Mouse (Mus musculus) intestine, embryonic 14.5 days (tissue): ENCODE measurements around the gene B4galt1. TPM values are rescaled to one million over a fixed set of nuclear protein-coding genes. Genes with fewer than 3 reads are reported as not detected.

Experiments used
- ATAC-seq: fragments of 200-750 bp; cut with Nextera tagmentation; replicated peaks from 2 replicates; pipeline ENCODE4 v1.8.0; 2017; ENCODE audit warnings: low read depth, moderate number of reproducible peaks, moderate TSS enrichment, moderate library complexity; ENCODE audit not compliant: low FRiP score, low TSS enrichment
- DNase-seq: peaks from one replicate; pipeline ENCODE4 v3.0.0-alpha.2; 2018; ENCODE audit warnings: low spot score
- H3K27ac ChIP-seq: fragments of 300-500 bp; sonication (generic); 2 replicates; pipeline ENCODE4 v1.5.1; 2014; ENCODE audit warnings: low read depth, mild to moderate bottlenecking, control low read depth
- H3K27me3 ChIP-seq: fragments of 300-500 bp; sonication (generic); replicated peaks from 2 replicates; pipeline ENCODE4 v1.6.1; 2014; ENCODE audit warnings: low read length, control low read depth; ENCODE audit not compliant: control insufficient read depth, insufficient read depth
- H3K36me3 ChIP-seq: fragments of 300-500 bp; sonication (generic); 2 replicates; pipeline ENCODE4 v1.6.1; 2014; ENCODE audit warnings: low read length, control low read depth; ENCODE audit not compliant: control insufficient read depth, insufficient read depth
- H3K4me1 ChIP-seq: fragments of 300-500 bp; sonication (generic); replicated peaks from 2 replicates; pipeline ENCODE4 v1.6.1; 2014; ENCODE audit warnings: low read length, control low read depth, mixed read lengths; ENCODE audit not compliant: control insufficient read depth, insufficient read depth
- H3K4me2 ChIP-seq: fragments of 300-500 bp; sonication (generic); 2 replicates; pipeline ENCODE4 v1.6.1; 2014; ENCODE audit warnings: low read length
- H3K4me3 ChIP-seq: fragments of 300-500 bp; sonication (generic); 2 replicates; pipeline ENCODE4 v1.5.1; 2014; ENCODE audit warnings: low read depth, low read length, control low read depth, mixed read lengths
- H3K9ac ChIP-seq: fragments of 300-500 bp; sonication (generic); 2 replicates; pipeline ENCODE4 v1.6.1; 2014; ENCODE audit warnings: mild to moderate bottlenecking, low read length
- H3K9me3 ChIP-seq: fragments of 300-500 bp; sonication (generic); 2 replicates; pipeline ENCODE4 v1.6.1; 2016; ENCODE audit warnings: low read length, control low read depth; ENCODE audit not compliant: control insufficient read depth
- WGBS: fragments of 180-500 bp; shearing (Covaris S2); extraction: QIAGEN DNeasy Blood & Tissue Kit; methylation state at CpG from one replicate; pipeline ENCODE4 v1.1.7; 2014; 5-methylcytosine and 5-hydroxymethylcytosine counted together
- polyA plus RNA-seq: library from polyadenylated mRNA; unstranded; fragments of >200 nt; fragmentation: Nextera tagmentation; extraction: Ambion mirVana; gene quantifications from 2 replicates; pipeline ENCODE4 v1.2.1, GENCODE M21; 2014

B4galt1 gene
- polyA plus RNA-seq, 1 experiment from 2014 or later = 36.7 TPM

GRCm38 (mm10) chr4:40851031-40851762 is 2.6 kb downstream of the B4galt1 start:
- Histone ChIP-seq H3K4me3 (peak overlapping the region; percentile 72), H3K27ac (peak overlapping the region; percentile 91; the same call in 1 of the 2 replicates), H3K9me3 (no peaks in the 10 kb centered on the region), H3K36me3 (no peaks in the 10 kb centered on the region), H3K4me1 (peaks cover 49% of the 10 kb centered on the region), H3K4me2 (peak overlapping the region; percentile 86), H3K27me3 (no peaks in the 10 kb centered on the region), H3K9ac (peak overlapping the region; percentile 86)
- DNase-seq (no peak), ATAC-seq (no peak)
- WGBS = 72% methylated on average over 6 of the region's 6 CpGs

- H3K27ac ChIP-seq = no peak overlapping the region
- 47% methylated on average over 5 of the region's 5 CpGs for WGBS
- H3K4me1 ChIP-seq = peaks cover 55% of the 10 kb centered on the region
- DNase-seq (no peak), ATAC-seq (no peak)
- no peaks in the 10 kb centered on the region for H3K27me3 ChIP-seq
- H3K36me3 ChIP-seq = no peaks in the 10 kb centered on the region
- no peak overlapping the region for H3K9ac ChIP-seq
- no peaks in the 10 kb centered on the region for H3K9me3 ChIP-seq
- peak overlapping the region; percentile 86 for H3K4me2 ChIP-seq
- 0 out of 2 replicates have a peak overlapping the region, but pooled peaks have one; percentile 10 for H3K4me3 ChIP-seq
Observed at GRCm38 (mm10) chr4:40850582-40850981, 3.2 kb downstream of the B4galt1 start.

- ATAC-seq = no peak
- H3K4me1 ChIP-seq = peaks cover 59% of the 10 kb centered on the region
Observed at GRCm38 (mm10) chr4:40849518-40849917, 4.3 kb downstream of the B4galt1 start.

GRCm38 (mm10) chr4:40848246-40848645 is 5.6 kb downstream of the B4galt1 start:
- no peak for DNase-seq
- H3K27ac ChIP-seq = no peak overlapping the region
- no peaks in the 10 kb centered on the region for H3K36me3 ChIP-seq
- no peak overlapping the region for H3K4me3 ChIP-seq
- no peaks in the 10 kb centered on the region for H3K27me3 ChIP-seq
- peaks cover 71% of the 10 kb centered on the region for H3K4me1 ChIP-seq
- no peaks in the 10 kb centered on the region for H3K9me3 ChIP-seq
- no peak overlapping the region for H3K9ac ChIP-seq
- WGBS = 91% methylated on average over 8 of the region's 8 CpGs
- ATAC-seq = no peak
- no peak overlapping the region for H3K4me2 ChIP-seq

More at GRCm38 (mm10) chr4:40849518-40849917, 4.3 kb downstream of the B4galt1 start:
- H3K27ac ChIP-seq = no peak overlapping the region
- WGBS = 78% methylated on average over 3 of the region's 3 CpGs
- no peaks in the 10 kb centered on the region for H3K9me3 ChIP-seq
- no peak for DNase-seq
- no peaks in the 10 kb centered on the region for H3K27me3 ChIP-seq
- H3K36me3 ChIP-seq = no peaks in the 10 kb centered on the region
- H3K4me3 ChIP-seq = no peak overlapping the region
- H3K4me2 ChIP-seq = no peak overlapping the region
- no peak overlapping the region for H3K9ac ChIP-seq

GRCm38 (mm10) chr4:40847160-40847559 is 6.6 kb downstream of the B4galt1 start:
- peaks cover 70% of the 10 kb centered on the region for H3K4me1 ChIP-seq
- no peak for ATAC-seq

GRCm38 (mm10) chr4:40846143-40846931 is 7.5 kb downstream of the B4galt1 start:
- H3K4me3 ChIP-seq = no peak overlapping the region
- H3K9me3 ChIP-seq = no peaks in the 10 kb centered on the region
- peak overlapping the region; percentile 36 for H3K27ac ChIP-seq
- no peaks in the 10 kb centered on the region for H3K27me3 ChIP-seq
- H3K9ac ChIP-seq = no peak overlapping the region
- ATAC-seq (peak; percentile 48), DNase-seq (no peak)
- H3K36me3 ChIP-seq = no peaks in the 10 kb centered on the region
- peaks cover 62% of the 10 kb centered on the region for H3K4me1 ChIP-seq
- 63% methylated on average over 7 of the region's 7 CpGs for WGBS
- H3K4me2 ChIP-seq = no peak overlapping the region

More at GRCm38 (mm10) chr4:40847160-40847559, 6.6 kb downstream of the B4galt1 start:
- Histone ChIP-seq H3K27ac (no peak overlapping the region), H3K27me3 (no peaks in the 10 kb centered on the region), H3K9me3 (no peaks in the 10 kb centered on the region), H3K9ac (no peak overlapping the region), H3K36me3 (no peaks in the 10 kb centered on the region), H3K4me3 (no peak overlapping the region), H3K4me2 (no peak overlapping the region)
- WGBS = 78% methylated on average over 4 of the region's 4 CpGs
- DNase-seq = no peak

GRCm38 (mm10) chr4:40844811-40845751 is 8.7 kb downstream of the B4galt1 start:
- ATAC-seq (no peak), DNase-seq (no peak)
- Histone ChIP-seq H3K27me3 (no peaks in the 10 kb centered on the region), H3K4me2 (no peak overlapping the region), H3K36me3 (no peaks in the 10 kb centered on the region), H3K9me3 (no peaks in the 10 kb centered on the region), H3K4me3 (no peak overlapping the region), H3K9ac (no peak overlapping the region), H3K27ac (peak overlapping the region; percentile 85), H3K4me1 (peaks cover 50% of the 10 kb centered on the region)
- WGBS = 45% methylated on average over 12 of the region's 12 CpGs

- no peak overlapping the region for H3K9ac ChIP-seq
- ATAC-seq = peak; percentile 67
- no peak overlapping the region for H3K4me3 ChIP-seq
- DNase-seq = peak; percentile 72
- peak overlapping the region; percentile 18; the same call in 1 of the 2 replicates for H3K4me2 ChIP-seq
- H3K4me1 ChIP-seq = peaks cover 50% of the 10 kb centered on the region
- H3K36me3 ChIP-seq = no peaks in the 10 kb centered on the region
- H3K27me3 ChIP-seq = no peaks in the 10 kb centered on the region
- H3K9me3 ChIP-seq = no peaks in the 10 kb centered on the region
- WGBS = 9% methylated on average over 5 of the region's 5 CpGs
- peak overlapping the region; percentile 85 for H3K27ac ChIP-seq
Observed at GRCm38 (mm10) chr4:40844251-40844721, 9.5 kb downstream of the B4galt1 start.
